Mouse (Mus musculus): ENCODE results near the gene Mrps10.
"Not testable (repeated sequence)": the region's sequence is repeated elsewhere in the genome, so short reads cannot be mapped to it uniquely, and the experiment has no call there.

Mrps10 gene

GRCm38 (mm10) chr17:47381917-47382316, 13.2 kb downstream of the Mrps10 start:
- no peak for ATAC-seq (ENCODE audit: low TSS enrichment)

GRCm38 (mm10) chr17:47383266-47383665, 14.6 kb downstream of the Mrps10 start:
- no peak for ATAC-seq (ENCODE audit: low TSS enrichment)

GRCm38 (mm10) chr17:47384064-47384463, 15.4 kb downstream of the Mrps10 start:
- no peak for ATAC-seq (ENCODE audit: low TSS enrichment)

GRCm38 (mm10) chr17:47385145-47385544, 16.5 kb downstream of the Mrps10 start, which contains the start of gene Guca1b:
Gene Guca1b (plus strand): TSS chr17:47385393.
- no peak for ATAC-seq (ENCODE audit: low TSS enrichment)

GRCm38 (mm10) chr17:47386649-47387048, 18.0 kb downstream of the Mrps10 start:
- no peak for ATAC-seq (ENCODE audit: low TSS enrichment)

- ATAC-seq (ENCODE audit: low TSS enrichment) = no peak
Observed at GRCm38 (mm10) chr17:47394223-47394869, 25.7 kb downstream of the Mrps10 start.

GRCm38 (mm10) chr17:47395376-47395913, 26.8 kb downstream of the Mrps10 start:
- no peak for ATAC-seq (ENCODE audit: low TSS enrichment)

GRCm38 (mm10) chr17:47399091-47399490, 30.4 kb downstream of the Mrps10 start:
- ATAC-seq (ENCODE audit: low TSS enrichment) = no peak

- no peak for ATAC-seq (ENCODE audit: low TSS enrichment)
Observed at GRCm38 (mm10) chr17:47400451-47400850, 31.8 kb downstream of the Mrps10 start, which contains the start of gene Guca1a. Gene Guca1a (minus strand): TSS chr17:47400584.

- ATAC-seq (ENCODE audit: low TSS enrichment) = no peak
Observed at GRCm38 (mm10) chr17:47407717-47408557, 39.2 kb downstream of the Mrps10 start.

GRCm38 (mm10) chr17:47408558-47408898, 39.8 kb downstream of the Mrps10 start:
- ATAC-seq (ENCODE audit: low TSS enrichment) = peak; percentile 44; the same call in 1 of the 2 replicates

- peak; percentile 77; the same call in 1 of the 2 replicates for ATAC-seq (ENCODE audit: low TSS enrichment)
Observed at GRCm38 (mm10) chr17:47409897-47410861, 41.5 kb downstream of the Mrps10 start.

- no peak for ATAC-seq (ENCODE audit: low TSS enrichment)
Observed at GRCm38 (mm10) chr17:47420195-47420594, 51.5 kb downstream of the Mrps10 start.

- ATAC-seq (ENCODE audit: low TSS enrichment) = no peak
Observed at GRCm38 (mm10) chr17:47421566-47421965, 52.9 kb downstream of the Mrps10 start.

GRCm38 (mm10) chr17:47422616-47423015, 53.9 kb downstream of the Mrps10 start:
- not testable (repeated sequence) for ATAC-seq (ENCODE audit: low TSS enrichment)

GRCm38 (mm10) chr17:47424186-47424585, 55.5 kb downstream of the Mrps10 start:
- no peak for ATAC-seq (ENCODE audit: low TSS enrichment)

GRCm38 (mm10) chr17:47427316-47427715, 58.6 kb downstream of the Mrps10 start:
- no peak for ATAC-seq (ENCODE audit: low TSS enrichment)

GRCm38 (mm10) chr17:47428831-47429304, 60.2 kb downstream of the Mrps10 start:
- no peak for ATAC-seq (ENCODE audit: low TSS enrichment)

GRCm38 (mm10) chr17:47430815-47431214, 62.1 kb downstream of the Mrps10 start:
- ATAC-seq (ENCODE audit: low TSS enrichment) = no peak
